Mouse (Mus musculus) gastrocnemius, postnatal 25 days (tissue): Measurements from ENCODE around the gene Vangl2. TPM values are rescaled to one million over a fixed set of nuclear protein-coding genes. Genes with fewer than 3 reads are reported as not detected.

Experiments
- DNase-seq: peaks from one replicate; pipeline ENCODE4 v3.0.0; 2022
- total RNA-seq, 2 experiments: library from RNA; stranded (reverse); gene quantifications; 1 replicate in 1 of 2; 2 replicates in 1 of 2; pipeline ENCODE4 v1.2.3; 2021

The Vangl2 gene
- total RNA-seq, 2 experiments from 2014 or later = 0.80 to 1.00 TPM

- DNase-seq = no peak
Observed at GRCm38 (mm10) chr1:171966054-171966790, 62.0 kb downstream of the Vangl2 start.

GRCm38 (mm10) chr1:171963613-171964012 is 64.6 kb downstream of the Vangl2 start:
- no peak for DNase-seq

GRCm38 (mm10) chr1:171961704-171962103 is 66.5 kb downstream of the Vangl2 start:
- DNase-seq = no peak

GRCm38 (mm10) chr1:171960726-171961125 is 67.5 kb downstream of the Vangl2 start:
- DNase-seq = no peak

GRCm38 (mm10) chr1:171957411-171957810 is 70.8 kb downstream of the Vangl2 start:
- DNase-seq = no peak

GRCm38 (mm10) chr1:171955071-171955470 is 73.2 kb downstream of the Vangl2 start:
- no peak for DNase-seq

Other genes with a start within 250 kb of the Vangl2 start
- gene Cd84, start 188.7 kb downstream of the Vangl2 start, total RNA-seq = under 1 TPM; 0.64 to 0.96 TPM
- not detected for gene Gm10521, start 132.8 kb downstream of the Vangl2 start, total RNA-seq
- not detected for gene Slamf6, start 110.9 kb downstream of the Vangl2 start, total RNA-seq
- not detected for gene Nhlh1, start 29.1 kb upstream of the Vangl2 start, total RNA-seq
- 10 to 100 TPM; 70.6 to 79.4 TPM for gene Copa, start 54.1 kb upstream of the Vangl2 start, total RNA-seq
- gene Ncstn, start 54.4 kb upstream of the Vangl2 start, total RNA-seq = 10 to 100 TPM; 25.7 to 27.1 TPM
- 10 to 100 TPM; 76.0 to 82.5 TPM for gene Pex19, start 98.3 kb upstream of the Vangl2 start, total RNA-seq
- gene Dcaf8, start 119.6 kb upstream of the Vangl2 start, total RNA-seq = 100 to 1,000 TPM; 131 to 159 TPM
- 10 to 100 TPM; 32.6 to 33.3 TPM for gene Pea15a, start 178.4 kb upstream of the Vangl2 start, total RNA-seq
- 1,000 to 10,000 TPM; 5,450 to 5,866 TPM for gene Casq1, start 191.4 kb upstream of the Vangl2 start, total RNA-seq
- gene Atp1a4, start 230.0 kb upstream of the Vangl2 start, total RNA-seq = under 1 TPM; 0.59 to 0.88 TPM
- 10 to 100 TPM in 1 of 2 experiments, 1 to 10 TPM in 1; 9.2 to 10.7 TPM for gene Igsf8, start 233.2 kb upstream of the Vangl2 start, total RNA-seq